Mouse (Mus musculus) megakaryocyte, adult 5-6 weeks (primary cell): ENCODE measurements at regions not wholly inside any gene's neighbourhood (a gene's known extent, or its start where the extent isn't known, plus 50 kb on each side); places are given as distances from the start of the nearest gene placed in this dataset.

ENCODE experiments used
- ATAC-seq: 2 replicates; pipeline ENCODE4 v1.8.0; 2016; ENCODE audit warnings: mild to moderate bottlenecking, inconsistent platforms; ENCODE audit not compliant: poor library complexity, severe bottlenecking

GRCm38 (mm10) chr14:114791831-114792224, 300.2 kb upstream of the Gpc5 start:
- no peak for ATAC-seq

DNA sequence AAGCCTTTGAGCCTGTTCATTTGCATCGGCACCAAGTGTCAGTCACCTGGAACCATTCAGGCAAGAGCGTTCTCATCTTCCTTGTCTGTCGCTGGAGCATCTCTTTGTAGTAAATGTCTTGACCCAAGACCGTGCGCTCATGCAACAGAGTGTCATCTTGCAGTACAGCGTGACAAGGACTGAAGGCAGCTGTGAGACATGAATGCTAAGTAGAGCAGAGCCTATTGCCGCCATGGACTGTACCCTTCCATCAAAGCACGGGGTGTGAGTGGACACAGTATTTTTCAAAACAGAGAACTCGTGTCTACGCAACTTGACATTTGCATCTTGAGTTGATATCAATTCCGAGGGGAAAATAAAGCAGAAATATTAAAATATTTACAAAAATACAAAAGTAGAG, 287.4 kb upstream of the Gpc5 start:
- no peak for ATAC-seq

GRCm38 (mm10) chr14:114808621-114809020, 283.4 kb upstream of the Gpc5 start:
- no peak for ATAC-seq

- no peak for ATAC-seq
Measured at GRCm38 (mm10) chr14:114820677-114821076, 271.3 kb upstream of the Gpc5 start.

GRCm38 (mm10) chr14:114821098-114821594, 270.9 kb upstream of the Gpc5 start:
- ATAC-seq = no peak

DNA sequence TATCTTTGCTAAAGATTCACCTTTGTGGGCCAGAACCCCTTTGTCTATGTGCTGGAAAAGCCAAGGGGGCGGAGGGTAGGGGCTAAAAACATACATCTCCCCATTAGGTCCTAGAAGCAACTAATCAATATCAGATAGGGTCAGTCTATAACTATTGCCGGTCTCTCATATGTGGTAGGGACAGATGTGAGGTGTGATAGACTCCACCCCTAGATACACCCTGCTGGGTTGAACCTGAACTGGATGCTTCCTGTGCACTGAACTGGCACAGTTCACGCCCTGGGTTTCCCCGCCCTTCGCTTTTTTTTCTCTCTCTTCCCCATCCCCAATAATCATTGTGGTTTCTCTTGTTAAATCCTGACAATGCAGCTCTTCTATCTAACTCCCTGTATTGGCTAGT, 270.3 kb upstream of the Gpc5 start:
- ATAC-seq = no peak

GRCm38 (mm10) chr14:114826662-114827321, 265.2 kb upstream of the Gpc5 start:
- no peak for ATAC-seq

GRCm38 (mm10) chr14:114829310-114829709, 262.7 kb upstream of the Gpc5 start:
- no peak for ATAC-seq

GRCm38 (mm10) chr14:114832987-114833386, 259.0 kb upstream of the Gpc5 start:
- no peak for ATAC-seq

DNA sequence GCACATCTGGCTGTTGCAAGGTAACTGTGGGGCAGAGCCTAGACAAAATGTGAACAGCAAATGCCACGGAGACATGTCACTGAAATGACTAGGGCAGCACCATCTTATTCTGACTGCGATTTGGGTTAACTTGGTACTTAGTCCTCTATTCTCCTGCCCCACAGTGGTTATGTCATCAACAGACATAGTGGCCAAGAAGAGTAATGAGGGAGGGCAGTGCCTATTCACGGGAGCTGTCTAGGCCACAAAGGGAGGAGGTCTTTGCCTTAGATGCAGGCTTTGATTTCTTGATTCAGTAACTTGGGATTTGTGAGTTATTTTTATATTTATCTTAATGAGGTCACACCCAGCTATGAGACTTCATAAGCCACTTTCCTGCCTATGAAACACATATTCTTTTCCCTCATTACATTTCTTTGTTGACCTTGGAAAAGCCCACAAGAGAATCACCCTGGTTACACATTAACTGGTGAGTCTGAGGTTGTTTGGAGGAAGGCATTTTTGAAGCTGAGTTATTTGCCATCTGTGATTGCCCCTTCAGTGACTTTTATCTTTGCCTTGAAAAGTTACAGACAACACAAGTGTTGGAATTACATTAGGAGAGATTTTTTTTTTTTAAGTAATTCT, 255.2 kb upstream of the Gpc5 start:
- ATAC-seq = no peak

DNA sequence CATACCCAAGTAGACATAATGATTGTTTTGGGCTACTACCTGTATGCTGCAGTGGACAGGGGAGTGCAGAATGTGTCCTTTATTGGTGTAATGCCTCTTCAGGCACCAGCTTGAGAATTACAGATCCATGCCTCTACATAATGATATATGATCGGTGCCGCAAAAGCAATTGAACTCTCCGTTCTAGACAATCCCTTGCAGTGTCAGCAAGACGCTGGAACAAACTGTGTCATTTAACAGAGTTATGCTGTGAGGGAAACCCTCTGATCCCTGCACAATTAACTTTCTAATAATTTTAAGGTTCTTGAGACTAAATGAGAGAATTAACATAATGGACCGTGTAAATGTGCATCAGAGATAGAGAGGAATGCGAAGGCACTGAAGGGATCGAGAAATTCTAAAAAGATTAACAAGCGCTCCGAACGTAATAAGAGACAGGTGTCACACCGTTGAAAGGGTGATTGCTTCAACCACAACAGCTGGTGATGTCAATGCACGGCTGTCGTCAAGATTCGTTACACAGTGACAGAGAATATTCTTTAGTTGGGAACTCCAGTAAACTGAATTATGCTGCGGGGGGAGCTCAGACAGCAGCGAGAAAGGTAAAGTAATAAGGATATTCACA, 254.3 kb upstream of the Gpc5 start:
- no peak for ATAC-seq

DNA sequence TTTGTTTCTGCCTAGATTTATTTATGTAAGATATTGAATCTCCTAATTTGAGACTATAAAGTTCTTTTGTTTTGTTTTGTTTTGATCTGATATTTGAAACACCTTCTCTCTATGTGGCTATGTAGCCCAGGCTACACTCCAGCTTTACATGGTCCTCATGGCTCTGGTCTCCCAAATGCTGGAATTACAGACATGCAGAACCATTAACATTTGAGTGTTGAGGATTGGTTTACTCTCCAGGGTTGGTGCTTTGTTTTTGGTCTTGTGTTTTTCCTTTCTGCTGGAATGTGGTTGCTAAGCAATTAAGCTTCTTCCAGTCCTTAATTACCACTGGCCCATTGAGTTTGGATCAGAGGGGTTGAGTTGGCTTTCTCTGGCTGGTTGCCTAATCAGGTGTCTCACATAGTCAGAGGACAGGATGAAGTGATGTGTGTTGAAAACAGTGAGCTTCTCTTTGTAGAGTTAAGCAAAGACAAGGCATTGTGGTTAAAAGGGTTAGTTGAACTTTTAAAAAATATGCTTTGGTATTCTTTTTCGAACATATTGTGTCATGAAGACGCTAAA, 252.6 kb upstream of the Gpc5 start:
- no peak for ATAC-seq

DNA sequence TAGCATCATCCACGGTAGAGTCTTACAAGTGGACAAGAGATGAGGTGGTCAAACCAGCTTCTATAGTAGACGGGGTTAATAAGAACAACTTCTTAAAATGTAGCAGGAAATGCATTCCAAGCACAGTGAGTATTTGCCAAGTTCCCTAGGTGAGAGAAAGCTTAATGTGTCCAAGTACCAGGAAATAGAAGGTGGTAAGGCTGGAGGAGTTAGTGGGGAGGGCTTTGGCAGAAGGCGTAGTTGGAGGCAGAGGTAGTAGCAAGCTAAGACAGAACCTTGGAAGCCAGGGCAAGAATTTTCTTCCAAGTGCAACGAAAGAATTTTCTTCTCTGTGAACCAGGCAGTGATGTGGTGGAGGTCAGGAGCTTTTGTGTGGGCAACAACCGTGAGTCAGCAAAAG, 251.2 kb upstream of the Gpc5 start:
- ATAC-seq = no peak

GRCm38 (mm10) chr14:114841552-114841951, 250.5 kb upstream of the Gpc5 start:
- ATAC-seq = no peak

DNA sequence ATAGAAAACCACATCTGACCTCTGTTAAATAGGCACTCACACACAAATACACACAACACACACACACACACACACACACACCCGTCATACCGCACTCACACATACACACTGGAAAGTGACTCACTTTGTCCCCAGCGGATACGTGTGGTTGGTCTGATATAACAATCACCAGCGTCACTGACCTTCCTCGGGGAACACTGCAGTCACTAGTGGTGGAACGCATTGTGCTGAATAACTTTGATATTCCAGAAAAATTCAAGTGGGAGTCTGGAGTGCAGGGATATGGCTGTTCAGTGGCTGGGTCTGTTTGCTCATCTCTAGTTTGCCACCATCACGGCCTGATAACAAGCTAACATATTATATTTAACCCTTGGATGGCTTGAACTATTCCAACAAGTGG, 249.7 kb upstream of the Gpc5 start:
- ATAC-seq = no peak

DNA sequence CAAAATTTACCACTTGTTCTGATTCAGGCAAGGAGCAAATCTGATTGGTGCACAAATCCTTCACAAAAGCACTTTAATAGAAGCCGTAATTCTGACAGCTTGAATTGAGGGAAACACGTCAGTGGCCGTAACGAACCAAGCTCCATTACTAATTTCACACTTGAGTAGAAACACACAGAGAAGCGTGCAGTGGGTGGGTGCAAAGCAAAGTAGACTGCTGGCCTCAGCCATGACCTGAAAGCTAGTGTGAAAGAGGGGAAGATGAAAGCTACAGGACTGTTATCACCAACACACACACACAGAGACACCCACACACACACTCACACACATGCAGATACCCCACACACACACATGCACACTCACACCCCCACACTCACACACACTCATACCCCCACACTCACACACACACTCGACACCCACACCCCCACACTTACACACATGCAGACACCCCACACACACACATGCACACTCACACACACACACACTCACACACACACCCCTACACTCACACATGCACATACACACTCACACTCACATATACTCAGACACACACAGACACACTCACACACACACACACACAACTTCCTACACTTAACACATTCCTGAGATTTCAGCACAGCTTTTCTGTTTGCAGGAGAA, 248.8 kb upstream of the Gpc5 start:
- ATAC-seq = no peak

- ATAC-seq = peak; percentile 68
Measured at GRCm38 (mm10) chr14:114854324-114855054, 237.5 kb upstream of the Gpc5 start.

GRCm38 (mm10) chr14:114855055-114855740, 236.8 kb upstream of the Gpc5 start:
- no peak for ATAC-seq

- no peak for ATAC-seq
Measured at GRCm38 (mm10) chr14:114855746-114856145, 236.3 kb upstream of the Gpc5 start.
